Mouse (Mus musculus) limb, embryonic 13.5 days (tissue): ENCODE results near the gene Sept8. TPM values are rescaled to one million over a fixed set of nuclear protein-coding genes. Genes with fewer than 3 reads are reported as not detected.

ENCODE experiments used
- ATAC-seq: fragments of 200-750 bp; cut with Nextera tagmentation; 2 replicates; pipeline ENCODE4 v1.8.0; 2017; ENCODE audit warnings: low read depth, moderate number of reproducible peaks, moderate TSS enrichment; ENCODE audit not compliant: low FRiP score
- H3K27ac ChIP-seq: fragments of 300-500 bp; sonication (generic); 2 replicates; pipeline ENCODE4 v1.5.1; 2015; ENCODE audit warnings: inconsistent platforms, mild to moderate bottlenecking, moderate library complexity
- H3K27me3 ChIP-seq: fragments of 300-500 bp; sonication (generic); 2 replicates; pipeline ENCODE4 v1.6.1; 2015; ENCODE audit warnings: mild to moderate bottlenecking, inconsistent platforms
- H3K36me3 ChIP-seq: fragments of 300-500 bp; sonication (generic); 2 replicates; pipeline ENCODE4 v1.6.1; 2015; ENCODE audit warnings: inconsistent platforms, mild to moderate bottlenecking, moderate library complexity
- H3K4me1 ChIP-seq: fragments of 300-500 bp; sonication (generic); 2 replicates; pipeline ENCODE4 v1.6.1; 2015; ENCODE audit warnings: inconsistent platforms
- H3K4me2 ChIP-seq: fragments of 300-500 bp; sonication (generic); replicated peaks from 2 replicates; pipeline ENCODE4 v1.6.1; 2015; ENCODE audit warnings: inconsistent platforms, mild to moderate bottlenecking, moderate library complexity
- H3K4me3 ChIP-seq: fragments of 300-500 bp; sonication (generic); 2 replicates; pipeline ENCODE4 v1.5.1; 2015; ENCODE audit warnings: moderate library complexity, mild to moderate bottlenecking, inconsistent platforms
- H3K9ac ChIP-seq: fragments of 300-500 bp; sonication (generic); 2 replicates; pipeline ENCODE4 v1.6.1; 2015; ENCODE audit warnings: mild to moderate bottlenecking, inconsistent platforms
- H3K9me3 ChIP-seq: fragments of 300-500 bp; sonication (generic); 2 replicates; pipeline ENCODE4 v1.6.1; 2016; ENCODE audit warnings: inconsistent platforms
- WGBS: fragments of 180-500 bp; shearing (Covaris S2); methylation state at CpG from one replicate; pipeline ENCODE4 v1.1.7; 2015; 5-methylcytosine and 5-hydroxymethylcytosine counted together
- polyA plus RNA-seq: library from polyadenylated mRNA; unstranded; fragments of >200 nt; fragmentation: Nextera tagmentation; extraction: Ambion mirVana; gene quantifications from 2 replicates; pipeline ENCODE4 v1.2.1, GENCODE M21; 2015

The Sept8 gene
- polyA plus RNA-seq, 1 experiment from 2014 or later: 42.5 TPM

DNA sequence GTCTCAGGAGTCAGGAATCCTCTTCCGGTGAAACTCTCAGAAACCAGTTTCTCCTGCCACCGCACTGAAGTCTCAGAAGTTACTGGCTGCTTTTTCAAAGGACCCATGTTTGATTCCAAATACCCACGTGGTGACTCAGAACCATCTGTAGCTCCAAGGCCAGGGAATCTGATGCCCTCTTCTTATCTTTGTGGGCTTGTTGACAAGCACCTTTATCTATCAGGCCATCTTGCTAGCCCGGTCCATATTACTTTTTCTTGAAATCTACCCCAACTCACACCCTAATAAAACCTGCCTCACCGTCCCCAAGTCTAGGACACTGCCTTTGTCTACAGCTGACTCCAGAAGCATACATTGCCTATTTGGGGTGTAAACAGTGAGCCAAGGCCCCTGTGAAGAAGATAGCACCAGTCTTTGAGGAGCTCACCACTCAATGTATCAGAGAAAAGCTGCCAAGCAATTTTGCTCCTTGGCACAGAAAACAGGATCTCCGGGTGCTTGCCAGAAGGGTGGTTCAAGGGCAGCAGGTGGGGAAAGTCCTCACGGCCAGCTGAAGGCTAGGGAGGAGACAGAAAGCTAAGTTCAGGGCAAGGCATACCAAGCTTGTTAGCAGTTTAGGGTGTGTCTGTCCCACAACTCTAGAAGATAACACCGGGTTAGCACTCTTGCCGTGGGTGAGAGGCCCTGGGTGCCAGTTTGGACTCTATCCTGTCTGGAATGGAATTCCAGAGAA, 35.7 kb upstream of the Sept8 start:
- Histone ChIP-seq H3K4me3 (no peak overlapping the region), H3K27me3 (peaks cover 79% of the 10 kb centered on the region), H3K9ac (no peak overlapping the region), H3K4me2 (no peak overlapping the region), H3K9me3 (no peaks in the 10 kb centered on the region), H3K27ac (no peak overlapping the region), H3K36me3 (no peaks in the 10 kb centered on the region), H3K4me1 (peaks cover 27% of the 10 kb centered on the region)
- WGBS: 72% methylated on average over 9 of the region's 9 CpGs
- no peak for ATAC-seq

DNA sequence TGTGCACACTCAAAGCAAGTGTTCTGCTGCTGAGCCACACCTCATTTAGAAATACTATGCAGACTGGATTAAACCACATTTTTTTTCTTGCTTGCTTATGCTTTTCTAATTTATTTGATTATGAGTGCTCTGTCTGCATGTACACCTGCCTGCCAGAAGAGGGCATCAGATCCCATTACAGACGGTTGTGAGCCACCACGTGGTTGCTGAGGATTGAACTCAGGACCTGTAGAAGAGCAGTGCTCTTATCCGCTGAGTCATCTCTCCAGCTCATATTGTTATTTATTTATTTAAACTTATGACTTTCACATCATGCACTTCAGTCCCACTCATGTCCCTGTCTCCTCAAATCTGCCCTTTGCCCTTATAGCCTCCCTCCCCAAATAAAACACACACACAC, 33.3 kb upstream of the Sept8 start:
- no peaks in the 10 kb centered on the region for H3K36me3 ChIP-seq
- no peak for ATAC-seq
- WGBS: 38% methylated on average over 3 of the region's 3 CpGs

GRCm38 (mm10) chr11:53486351-53486750, 32.7 kb upstream of the Sept8 start:
- Histone ChIP-seq H3K4me2 (no peak overlapping the region), H3K27me3 (peaks cover 49% of the 10 kb centered on the region), H3K9ac (no peak overlapping the region), H3K27ac (no peak overlapping the region), H3K36me3 (no peaks in the 10 kb centered on the region), H3K9me3 (no peaks in the 10 kb centered on the region), H3K4me3 (no peak overlapping the region), H3K4me1 (peaks cover 9% of the 10 kb centered on the region)
- no peak for ATAC-seq
- 70% methylated on average over 3 of the region's 3 CpGs for WGBS

More for the DNA sequence above, 33.3 kb upstream of the Sept8 start:
- Histone ChIP-seq H3K4me2 (no peak overlapping the region), H3K4me3 (no peak overlapping the region), H3K9me3 (no peaks in the 10 kb centered on the region), H3K4me1 (peaks cover 9% of the 10 kb centered on the region), H3K27me3 (peaks cover 55% of the 10 kb centered on the region), H3K9ac (no peak overlapping the region), H3K27ac (no peak overlapping the region)

DNA sequence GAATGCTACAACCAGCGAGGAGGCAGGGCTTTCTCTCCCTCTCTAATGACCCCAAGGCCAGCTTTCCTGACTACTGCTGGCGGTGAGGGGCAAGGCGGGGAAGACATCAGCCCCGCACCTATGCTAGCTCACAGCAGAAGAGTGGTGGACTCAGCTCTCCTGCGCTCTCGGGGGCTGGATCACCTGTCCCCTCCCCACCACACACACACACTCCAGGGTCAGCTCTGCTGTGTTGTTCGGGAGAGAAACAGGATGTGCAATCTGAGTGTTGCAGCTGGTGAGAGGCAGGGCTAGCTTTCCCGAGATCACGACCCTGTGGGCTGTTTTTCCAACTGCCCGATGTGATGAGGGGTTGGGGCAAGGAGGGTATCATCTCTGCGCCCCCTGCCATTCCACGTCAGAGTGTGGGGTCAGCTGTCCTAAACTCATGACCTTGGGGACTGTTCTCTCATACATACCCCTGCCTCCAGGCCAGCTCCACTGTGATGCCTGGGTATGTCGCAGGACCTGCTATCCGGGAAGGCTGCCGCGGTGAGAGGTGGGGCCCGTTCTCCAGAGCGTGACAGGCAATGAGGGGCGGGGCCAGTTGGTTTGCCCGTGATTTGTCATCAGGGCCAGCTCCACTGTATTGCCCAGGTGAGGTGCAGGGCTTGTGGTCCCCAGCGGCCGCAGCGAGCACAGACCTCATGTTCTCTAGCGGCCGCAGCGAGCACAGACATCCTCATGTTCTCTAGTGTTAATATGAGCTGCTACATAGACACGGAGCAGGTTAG, 32.0 kb upstream of the Sept8 start:
- Histone ChIP-seq H3K36me3 (no peaks in the 10 kb centered on the region), H3K4me1 (peaks cover 13% of the 10 kb centered on the region), H3K4me3 (peak overlapping the region; percentile 33), H3K9me3 (no peaks in the 10 kb centered on the region), H3K9ac (peak overlapping the region; percentile 48), H3K27ac (no peak overlapping the region), H3K27me3 (peaks cover 43% of the 10 kb centered on the region), H3K4me2 (peak overlapping the region; percentile 64)
- ATAC-seq: no peak
- 7% methylated on average over 27 of the region's 27 CpGs for WGBS

DNA sequence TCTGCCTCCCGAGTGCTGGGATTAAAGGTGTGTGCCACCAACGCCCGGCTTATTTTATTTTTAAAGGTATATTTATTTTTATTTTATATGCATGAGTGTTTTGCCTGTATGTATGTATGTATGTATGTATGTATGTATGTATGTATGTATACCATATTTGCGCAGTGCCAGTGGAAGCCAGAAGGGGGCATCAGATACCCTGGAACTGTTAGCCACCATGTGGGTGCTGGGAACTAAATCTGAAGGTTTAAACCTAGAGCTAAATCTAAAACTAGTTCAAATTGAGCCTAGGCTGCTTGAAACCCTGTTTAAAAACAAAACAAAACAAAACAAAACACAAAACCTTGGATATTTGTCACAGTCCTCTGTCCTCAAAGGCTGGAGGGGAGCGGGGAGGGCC, 30.1 kb upstream of the Sept8 start:
- Histone ChIP-seq H3K27me3 (peaks cover 29% of the 10 kb centered on the region), H3K4me1 (peaks cover 13% of the 10 kb centered on the region), H3K9me3 (no peaks in the 10 kb centered on the region), H3K27ac (no peak overlapping the region), H3K4me2 (no peak overlapping the region), H3K4me3 (no peak overlapping the region), H3K36me3 (no peaks in the 10 kb centered on the region), H3K9ac (no peak overlapping the region)
- 96% methylated on average over 5 of the region's 5 CpGs for WGBS
- no peak for ATAC-seq

DNA sequence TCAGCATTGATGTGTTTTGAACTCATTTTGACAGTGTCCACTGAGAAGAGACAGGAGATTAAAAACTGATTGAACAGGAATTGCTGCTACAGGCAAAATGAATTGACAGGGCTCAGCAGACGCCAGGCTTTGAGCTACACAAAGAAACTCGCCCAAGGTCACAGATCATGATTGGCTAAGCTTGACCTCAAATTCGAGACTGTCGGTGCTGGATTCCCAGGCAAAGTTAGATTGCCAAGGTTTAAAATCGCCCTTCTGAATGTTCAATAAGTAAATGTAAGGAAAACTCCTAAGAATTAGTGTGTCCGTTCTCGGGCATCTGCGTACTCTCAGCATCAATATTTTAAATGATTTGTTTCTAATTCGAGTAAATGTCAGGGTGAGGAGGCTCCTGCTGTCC, 29.6 kb upstream of the Sept8 start:
- no peaks in the 10 kb centered on the region for H3K9me3 ChIP-seq
- no peak overlapping the region for H3K4me2 ChIP-seq
- H3K4me3 ChIP-seq: no peak overlapping the region
- H3K36me3 ChIP-seq: no peaks in the 10 kb centered on the region
- no peak overlapping the region for H3K27ac ChIP-seq
- 85% methylated on average over 9 of the region's 9 CpGs for WGBS
- ATAC-seq: no peak
- H3K4me1 ChIP-seq: peaks cover 13% of the 10 kb centered on the region
- peaks cover 29% of the 10 kb centered on the region for H3K27me3 ChIP-seq
- H3K9ac ChIP-seq: no peak overlapping the region

DNA sequence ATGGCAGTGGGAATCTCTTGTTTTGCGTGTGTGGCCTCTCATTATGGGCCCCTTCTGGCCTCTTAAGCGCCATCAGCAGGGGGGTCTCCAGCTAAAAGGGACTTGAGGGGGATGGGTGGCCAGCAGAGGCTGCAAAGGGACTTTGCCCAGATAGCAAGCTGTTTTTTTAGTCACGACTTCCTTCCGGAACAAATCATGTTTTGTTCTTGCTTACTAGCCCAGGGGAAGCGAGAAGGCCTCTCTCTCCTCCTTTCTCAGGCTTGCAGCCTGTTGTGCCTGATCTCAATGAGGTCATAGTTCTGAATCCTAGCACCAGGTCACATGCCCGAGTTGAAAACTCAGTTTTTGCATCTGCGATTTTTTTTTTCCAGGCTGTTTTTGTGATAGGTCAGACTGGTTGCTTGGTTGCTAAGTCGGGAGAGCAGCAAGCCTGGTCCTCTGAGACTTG, 27.1 kb upstream of the Sept8 start:
- peaks cover 12% of the 10 kb centered on the region for H3K4me1 ChIP-seq
- ATAC-seq: no peak
- H3K9ac ChIP-seq: no peak overlapping the region
- H3K27me3 ChIP-seq: peaks cover 14% of the 10 kb centered on the region
- H3K4me2 ChIP-seq: no peak overlapping the region
- H3K36me3 ChIP-seq: no peaks in the 10 kb centered on the region
- 39% methylated on average over 8 of the region's 8 CpGs for WGBS
- H3K27ac ChIP-seq: no peak overlapping the region
- no peak overlapping the region for H3K4me3 ChIP-seq
- H3K9me3 ChIP-seq: no peaks in the 10 kb centered on the region

GRCm38 (mm10) chr11:53493243-53493955, 25.7 kb upstream of the Sept8 start:
- H3K4me3 ChIP-seq: no peak overlapping the region
- no peak overlapping the region for H3K27ac ChIP-seq
- H3K36me3 ChIP-seq: no peaks in the 10 kb centered on the region
- no peaks in the 10 kb centered on the region for H3K27me3 ChIP-seq
- 24% methylated on average over 3 of the region's 3 CpGs for WGBS
- ATAC-seq: no peak
- no peak overlapping the region for H3K9ac ChIP-seq
- peaks cover 7% of the 10 kb centered on the region; the same call in 1 of the 2 replicates for H3K4me1 ChIP-seq
- no peak overlapping the region for H3K4me2 ChIP-seq
- no peaks in the 10 kb centered on the region for H3K9me3 ChIP-seq

- H3K9ac ChIP-seq: no peak overlapping the region
- no peak overlapping the region for H3K27ac ChIP-seq
- no peak overlapping the region for H3K4me3 ChIP-seq
- WGBS: 51% methylated on average over 6 of the region's 6 CpGs
- H3K27me3 ChIP-seq: no peaks in the 10 kb centered on the region
- H3K4me2 ChIP-seq: no peak overlapping the region
- no peak for ATAC-seq
- peaks cover 8% of the 10 kb centered on the region for H3K4me1 ChIP-seq
- H3K36me3 ChIP-seq: no peaks in the 10 kb centered on the region
- H3K9me3 ChIP-seq: no peaks in the 10 kb centered on the region
Observed at GRCm38 (mm10) chr11:53495417-53495816, 23.6 kb upstream of the Sept8 start.

- Histone ChIP-seq H3K27me3 (no peaks in the 10 kb centered on the region), H3K4me1 (peaks cover 9% of the 10 kb centered on the region), H3K9me3 (no peaks in the 10 kb centered on the region), H3K27ac (no peak overlapping the region), H3K4me3 (no peak overlapping the region), H3K36me3 (no peaks in the 10 kb centered on the region), H3K4me2 (no peak overlapping the region), H3K9ac (no peak overlapping the region)
- no peak for ATAC-seq
- WGBS: 71% methylated on average over 6 of the region's 6 CpGs
Observed at GRCm38 (mm10) chr11:53496946-53497345, 22.1 kb upstream of the Sept8 start.

- H3K4me2 ChIP-seq: peak overlapping the region; percentile 46
- no peaks in the 10 kb centered on the region for H3K9me3 ChIP-seq
- 9% methylated on average over 11 of the region's 11 CpGs for WGBS
- no peaks in the 10 kb centered on the region for H3K27me3 ChIP-seq
- no peaks in the 10 kb centered on the region for H3K36me3 ChIP-seq
- H3K27ac ChIP-seq: no peak overlapping the region
- peak; percentile 40; the same call in 1 of the 2 replicates for ATAC-seq
- no peak overlapping the region for H3K9ac ChIP-seq
- H3K4me1 ChIP-seq: peaks cover 7% of the 10 kb centered on the region
- no peak overlapping the region for H3K4me3 ChIP-seq
Observed at GRCm38 (mm10) chr11:53500569-53500968, 18.5 kb upstream of the Sept8 start.
